Mouse (Mus musculus) forebrain, embryonic 12.5 days (tissue): ENCODE results near the gene Ivns1abp. TPM values are rescaled to one million over a fixed set of nuclear protein-coding genes. Genes with fewer than 3 reads are reported as not detected.
A peak's percentile ranks its signal among the peaks of the same experiment; 100 is the strongest.
"Not testable (repeated sequence)": the region's sequence is repeated elsewhere in the genome, so short reads cannot be mapped to it uniquely, and the experiment has no call there.

Experiments used
- ATAC-seq: fragments of 200-750 bp; cut with Nextera tagmentation; 2 replicates; pipeline ENCODE4 v1.8.0; 2017; ENCODE audit warnings: moderate TSS enrichment; ENCODE audit not compliant: low FRiP score
- H3K27ac ChIP-seq: fragments of 300-500 bp; sonication (generic); 2 replicates; pipeline ENCODE4 v1.5.1; 2016; ENCODE audit warnings: mild to moderate bottlenecking
- H3K27me3 ChIP-seq: fragments of 300-500 bp; sonication (generic); 2 replicates; pipeline ENCODE4 v1.6.1; 2016; ENCODE audit warnings: mild to moderate bottlenecking
- H3K36me3 ChIP-seq: fragments of 300-500 bp; sonication (generic); replicated peaks from 2 replicates; pipeline ENCODE4 v1.6.1; 2016; ENCODE audit warnings: mild to moderate bottlenecking
- H3K4me1 ChIP-seq: fragments of 300-500 bp; sonication (generic); 2 replicates; pipeline ENCODE4 v1.6.1; 2016
- H3K4me2 ChIP-seq: fragments of 300-500 bp; sonication (generic); 2 replicates; pipeline ENCODE4 v1.6.1; 2016; ENCODE audit warnings: mild to moderate bottlenecking, moderate library complexity
- H3K4me3 ChIP-seq: fragments of 300-500 bp; sonication (generic); replicated peaks from 2 replicates; pipeline ENCODE4 v1.5.1; 2016; ENCODE audit warnings: mild to moderate bottlenecking
- H3K9ac ChIP-seq: fragments of 300-500 bp; sonication (generic); 2 replicates; pipeline ENCODE4 v1.6.1; 2016; ENCODE audit warnings: mild to moderate bottlenecking
- H3K9me3 ChIP-seq: fragments of 300-500 bp; sonication (generic); 2 replicates; pipeline ENCODE4 v1.6.1; 2016
- WGBS: fragments of 180-500 bp; shearing (Covaris S2); methylation state at CpG from one replicate; pipeline ENCODE4 v1.1.7; 2016; 5-methylcytosine and 5-hydroxymethylcytosine counted together
- polyA plus RNA-seq: library from polyadenylated mRNA; unstranded; fragments of >200 nt; fragmentation: Nextera tagmentation; extraction: Ambion mirVana; gene quantifications from 2 replicates; pipeline ENCODE4 v1.2.1, GENCODE M21; 2016

Gene Ivns1abp
- polyA plus RNA-seq = 446 and 474 TPM in 2 replicates

- Histone ChIP-seq H3K4me3 (peak within 1 kb of the TSS; percentile 94), H3K4me2 (peak within 1 kb of the TSS; percentile 62), H3K9ac (peak within 1 kb of the TSS; percentile 98), H3K36me3 (no peaks in the 10 kb centered on the region; the same call in 1 of the 2 replicates), H3K27ac (peak within 1 kb of the TSS; percentile 95), H3K4me1 (peaks cover 37% of the 10 kb centered on the region), H3K9me3 (no peaks in the 10 kb centered on the region), H3K27me3 (no peaks in the 10 kb centered on the region)
- under 1% methylated on average over 75 of the region's 104 CpGs for WGBS
- peak; percentile 96 for ATAC-seq
Measured at GRCm38 (mm10) chr1:151344283-151345108, at the start of gene Ivns1abp. Gene Ivns1abp (plus strand): TSS chr1:151344477.

- H3K27me3 ChIP-seq = no peaks in the 10 kb centered on the region
- no peak overlapping the region for H3K4me2 ChIP-seq
- WGBS = 85% methylated on average over 3 of the region's 3 CpGs
- H3K9me3 ChIP-seq = no peaks in the 10 kb centered on the region
- H3K36me3 ChIP-seq = no peaks in the 10 kb centered on the region
- H3K27ac ChIP-seq = no peak overlapping the region
- ATAC-seq = no peak
- no peak overlapping the region for H3K9ac ChIP-seq
- H3K4me3 ChIP-seq = no peak overlapping the region
- H3K4me1 ChIP-seq = no peaks in the 10 kb centered on the region
Measured at GRCm38 (mm10) chr1:151295486-151295885, 48.8 kb upstream of the Ivns1abp start.

- Histone ChIP-seq H3K4me1 (no peaks in the 10 kb centered on the region), H3K27ac (no peak overlapping the region), H3K4me2 (no peak overlapping the region), H3K36me3 (no peaks in the 10 kb centered on the region), H3K4me3 (no peak overlapping the region), H3K9ac (no peak overlapping the region), H3K27me3 (no peaks in the 10 kb centered on the region), H3K9me3 (no peaks in the 10 kb centered on the region)
- no peak for ATAC-seq
- 89% methylated on average over 1 of the region's 1 CpGs for WGBS
Measured at GRCm38 (mm10) chr1:151296621-151297020, 47.7 kb upstream of the Ivns1abp start.

- Histone ChIP-seq H3K9me3 (no peaks in the 10 kb centered on the region), H3K27me3 (no peaks in the 10 kb centered on the region), H3K9ac (no peak overlapping the region), H3K4me2 (no peak overlapping the region), H3K27ac (no peak overlapping the region), H3K4me1 (no peaks in the 10 kb centered on the region), H3K36me3 (no peaks in the 10 kb centered on the region), H3K4me3 (no peak overlapping the region)
- WGBS = 91% methylated on average over 6 of the region's 6 CpGs
- ATAC-seq = no peak
Measured at GRCm38 (mm10) chr1:151297025-151297424, 47.3 kb upstream of the Ivns1abp start.

GRCm38 (mm10) chr1:151297596-151297995 is 46.7 kb upstream of the Ivns1abp start:
- no peak overlapping the region for H3K4me2 ChIP-seq
- no peaks in the 10 kb centered on the region for H3K9me3 ChIP-seq
- no peaks in the 10 kb centered on the region for H3K36me3 ChIP-seq
- no peak overlapping the region for H3K27ac ChIP-seq
- H3K27me3 ChIP-seq = no peaks in the 10 kb centered on the region
- no peak overlapping the region for H3K9ac ChIP-seq
- no peak for ATAC-seq
- no peak overlapping the region for H3K4me3 ChIP-seq
- WGBS = 96% methylated on average over 2 of the region's 2 CpGs
- no peaks in the 10 kb centered on the region for H3K4me1 ChIP-seq

- Histone ChIP-seq H3K27me3 (no peaks in the 10 kb centered on the region), H3K9me3 (no peaks in the 10 kb centered on the region), H3K4me3 (no peak overlapping the region), H3K4me2 (no peak overlapping the region), H3K9ac (no peak overlapping the region), H3K36me3 (no peaks in the 10 kb centered on the region), H3K27ac (no peak overlapping the region), H3K4me1 (no peaks in the 10 kb centered on the region)
- 52% methylated on average over 6 of the region's 6 CpGs for WGBS
- ATAC-seq = no peak
Measured at GRCm38 (mm10) chr1:151301456-151301855, 42.8 kb upstream of the Ivns1abp start.

GRCm38 (mm10) chr1:151301904-151302303 is 42.4 kb upstream of the Ivns1abp start:
- Histone ChIP-seq H3K9me3 (no peaks in the 10 kb centered on the region), H3K4me1 (no peaks in the 10 kb centered on the region), H3K27ac (no peak overlapping the region), H3K9ac (no peak overlapping the region), H3K4me3 (no peak overlapping the region), H3K27me3 (no peaks in the 10 kb centered on the region), H3K4me2 (no peak overlapping the region), H3K36me3 (no peaks in the 10 kb centered on the region)
- no peak for ATAC-seq
- 48% methylated on average over 3 of the region's 3 CpGs for WGBS

GRCm38 (mm10) chr1:151303265-151303664 is 41.0 kb upstream of the Ivns1abp start:
- Histone ChIP-seq H3K4me1 (no peaks in the 10 kb centered on the region), H3K36me3 (no peaks in the 10 kb centered on the region), H3K27ac (no peak overlapping the region), H3K4me3 (no peak overlapping the region), H3K4me2 (no peak overlapping the region), H3K9me3 (no peaks in the 10 kb centered on the region), H3K27me3 (no peaks in the 10 kb centered on the region), H3K9ac (no peak overlapping the region)
- no peak for ATAC-seq

GRCm38 (mm10) chr1:151305001-151305400 is 39.3 kb upstream of the Ivns1abp start:
- H3K36me3 ChIP-seq, H3K27ac ChIP-seq, H3K4me3 ChIP-seq, H3K27me3 ChIP-seq, H3K4me1 ChIP-seq, H3K9ac ChIP-seq, H3K4me2 ChIP-seq, ATAC-seq, H3K9me3 ChIP-seq: not testable (repeated sequence)
- WGBS = 78% methylated on average over 3 of the region's 3 CpGs

GRCm38 (mm10) chr1:151307059-151307458 is 37.2 kb upstream of the Ivns1abp start:
- no peaks in the 10 kb centered on the region for H3K36me3 ChIP-seq
- H3K27ac ChIP-seq = no peak overlapping the region
- ATAC-seq = no peak
- H3K9me3 ChIP-seq = no peaks in the 10 kb centered on the region
- H3K9ac ChIP-seq = no peak overlapping the region
- 74% methylated on average over 2 of the region's 2 CpGs for WGBS
- H3K27me3 ChIP-seq = no peaks in the 10 kb centered on the region; the same call in 1 of the 2 replicates
- no peak overlapping the region for H3K4me3 ChIP-seq
- H3K4me1 ChIP-seq = no peaks in the 10 kb centered on the region
- no peak overlapping the region for H3K4me2 ChIP-seq

- 73% methylated on average over 3 of the region's 3 CpGs for WGBS
- H3K4me3 ChIP-seq = no peak overlapping the region
- no peak for ATAC-seq
- no peaks in the 10 kb centered on the region; the same call in 1 of the 2 replicates for H3K27me3 ChIP-seq
- no peaks in the 10 kb centered on the region for H3K36me3 ChIP-seq
- no peak overlapping the region for H3K27ac ChIP-seq
- H3K4me2 ChIP-seq = no peak overlapping the region
- no peak overlapping the region for H3K9ac ChIP-seq
- no peaks in the 10 kb centered on the region for H3K4me1 ChIP-seq
- H3K9me3 ChIP-seq = no peaks in the 10 kb centered on the region
Measured at GRCm38 (mm10) chr1:151307821-151308220, 36.5 kb upstream of the Ivns1abp start.

GRCm38 (mm10) chr1:151308508-151308907 is 35.8 kb upstream of the Ivns1abp start:
- no peak overlapping the region for H3K4me2 ChIP-seq
- 37% methylated on average over 4 of the region's 4 CpGs for WGBS
- no peaks in the 10 kb centered on the region for H3K36me3 ChIP-seq
- H3K9ac ChIP-seq = no peak overlapping the region
- no peaks in the 10 kb centered on the region for H3K4me1 ChIP-seq
- H3K27me3 ChIP-seq = no peaks in the 10 kb centered on the region; the same call in 1 of the 2 replicates
- H3K27ac ChIP-seq = no peak overlapping the region
- no peak for ATAC-seq
- H3K9me3 ChIP-seq = no peaks in the 10 kb centered on the region
- no peak overlapping the region for H3K4me3 ChIP-seq

- H3K4me2 ChIP-seq = no peak overlapping the region
- no peaks in the 10 kb centered on the region for H3K9me3 ChIP-seq
- no peak overlapping the region for H3K9ac ChIP-seq
- no peak for ATAC-seq
- WGBS = 76% methylated on average over 5 of the region's 5 CpGs
- no peaks in the 10 kb centered on the region for H3K36me3 ChIP-seq
- H3K27ac ChIP-seq = no peak overlapping the region
- H3K4me3 ChIP-seq = no peak overlapping the region
- H3K4me1 ChIP-seq = no peaks in the 10 kb centered on the region
- H3K27me3 ChIP-seq = peaks cover 5% of the 10 kb centered on the region; the same call in 1 of the 2 replicates
Measured at GRCm38 (mm10) chr1:151310511-151310910, 33.8 kb upstream of the Ivns1abp start.
